Mouse (Mus musculus) left cerebral cortex, postnatal 10 days (tissue): ENCODE measurements around the gene Bdkrb2. TPM values are rescaled to one million over a fixed set of nuclear protein-coding genes. Genes with fewer than 3 reads are reported as not detected.
A peak's percentile ranks its signal among the peaks of the same experiment; 100 is the strongest.

Experiments used
- DNase-seq, 2 experiments: peaks; one replicate each; pipeline ENCODE4 v3.0.0; 2021 to 2022; ENCODE audit warnings: low spot score in 2 of 2, mixed read lengths in 1 of 2; ENCODE audit errors: extremely low spot score in 1 of 2
- intact Hi-C: fragments of 180-260 bp; cut with DNase I; formaldehyde crosslinking; loops from one replicate; pipeline ENCODE4 v1.15.1; 2025
- total RNA-seq, 2 experiments: library from RNA; stranded (reverse); gene quantifications; 2 replicates each; pipeline ENCODE4 v1.2.3; 2021

Bdkrb2 gene
- total RNA-seq, 2 experiments from 2014 or later, result 0.28 to 0.65 TPM

DNA sequence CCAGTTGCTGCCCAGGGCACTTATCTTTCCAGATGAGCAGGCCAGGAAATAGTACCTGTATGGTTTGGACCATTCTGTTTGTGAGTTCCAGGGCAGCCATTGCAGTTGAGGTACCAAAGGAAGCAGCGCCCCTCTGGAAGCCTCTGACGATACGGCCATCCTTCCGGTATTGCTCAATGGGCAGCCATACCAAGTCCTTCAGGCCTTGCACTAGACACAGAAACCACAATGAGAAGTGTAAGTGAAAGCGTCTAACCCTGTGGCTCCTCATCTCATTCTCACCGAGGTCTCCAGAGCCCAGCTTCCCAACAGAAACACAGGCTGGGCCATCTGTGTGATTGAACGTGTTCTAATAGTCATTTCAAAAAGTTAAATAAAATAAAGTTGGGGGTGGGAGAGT is 59.0 kb downstream of the Bdkrb2 start:
- intact Hi-C loops, result loop anchor here (5.0 kb wide), 1 partner anchor 40 kb away; no protein-coding TSS in a partner anchor
- peak in 1 of 2 experiments; percentile 7 for DNase-seq

DNA sequence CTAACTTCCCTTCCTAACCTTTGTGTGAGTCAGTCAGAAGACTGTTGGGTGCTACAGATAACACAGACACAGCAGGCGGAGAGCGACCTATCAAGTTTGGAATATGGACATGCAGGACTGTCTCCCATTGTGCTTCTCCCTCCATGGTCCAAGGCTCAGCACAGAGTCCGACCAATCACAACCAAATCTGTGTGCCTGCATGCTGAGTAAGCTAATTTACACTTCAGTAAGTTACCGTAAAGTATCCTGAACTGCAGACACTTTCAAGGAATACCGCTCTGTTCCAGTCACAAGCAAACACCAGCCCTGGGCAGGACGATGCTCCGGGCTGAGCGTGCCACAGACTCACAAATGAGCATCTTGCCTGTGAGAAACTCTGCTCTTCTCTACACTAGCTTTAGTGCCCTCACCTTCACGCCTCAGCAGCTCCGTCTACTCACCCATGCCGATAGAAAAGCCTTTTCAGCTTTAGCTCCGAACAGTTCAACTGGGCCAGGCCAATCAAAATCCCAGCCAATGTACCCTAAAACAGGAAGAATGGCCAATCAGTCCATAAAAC is 60.0 kb downstream of the Bdkrb2 start:
- DNase-seq, result peak in 1 of 2 experiments; percentile 6
- intact Hi-C loops, result loop anchor here (5.0 kb wide), 1 partner anchor 39 kb away; no protein-coding TSS in a partner anchor

DNA sequence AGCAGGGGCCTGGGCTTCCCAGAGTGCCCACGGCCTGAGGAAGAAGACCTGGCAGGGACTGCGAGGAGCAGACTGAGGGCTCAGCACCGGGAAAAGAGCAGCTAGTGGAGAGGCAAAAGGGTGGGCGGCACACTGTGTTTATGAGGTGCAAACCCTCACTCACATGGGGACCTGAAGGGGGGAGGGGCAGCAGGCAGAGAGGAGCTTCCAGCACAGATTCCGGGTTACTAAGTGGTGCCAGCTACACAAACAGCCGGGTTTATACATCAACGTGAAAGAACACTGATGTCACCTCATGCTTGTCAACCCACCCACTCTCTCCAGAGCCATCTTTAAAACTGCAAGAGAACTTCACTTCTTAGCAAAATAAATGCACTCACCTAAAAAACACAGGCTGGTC is 62.8 kb downstream of the Bdkrb2 start:
- intact Hi-C loops, result no loop called here
- peak in 1 of 2 experiments; percentile 53 for DNase-seq

DNA sequence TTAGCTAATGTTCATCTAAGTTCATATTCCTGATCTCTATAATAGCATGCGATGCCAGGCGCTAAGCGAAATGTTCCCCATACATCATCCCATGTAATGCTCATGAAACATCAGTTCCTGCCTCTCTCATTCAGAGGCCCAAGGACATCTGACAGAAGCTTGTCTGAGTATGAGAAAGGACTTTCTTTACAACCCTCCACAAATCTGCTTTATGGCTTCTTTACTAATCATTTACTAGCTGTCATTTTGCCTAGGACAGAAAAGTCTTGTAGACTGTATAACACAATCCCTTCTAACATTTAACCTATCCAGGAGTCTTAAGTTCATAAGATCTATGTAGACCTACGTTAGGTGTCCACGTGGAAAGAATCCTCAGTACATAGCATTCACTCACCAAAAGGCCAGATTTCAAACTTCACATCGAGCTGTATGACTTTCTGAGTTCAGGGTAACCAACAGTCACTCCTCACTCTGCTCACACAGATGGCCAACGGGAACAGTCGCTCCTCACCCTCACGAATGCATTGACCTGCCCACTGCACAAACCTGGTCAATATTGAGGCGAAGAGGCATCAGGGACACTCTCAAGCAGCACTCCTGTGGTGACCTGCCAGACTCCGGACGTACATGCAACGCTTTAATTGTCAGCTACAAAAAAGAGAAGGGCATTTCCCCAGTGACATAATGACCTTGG is 71.5 kb downstream of the Bdkrb2 start:
- no peak for DNase-seq
- intact Hi-C loops, result no loop called here

DNA sequence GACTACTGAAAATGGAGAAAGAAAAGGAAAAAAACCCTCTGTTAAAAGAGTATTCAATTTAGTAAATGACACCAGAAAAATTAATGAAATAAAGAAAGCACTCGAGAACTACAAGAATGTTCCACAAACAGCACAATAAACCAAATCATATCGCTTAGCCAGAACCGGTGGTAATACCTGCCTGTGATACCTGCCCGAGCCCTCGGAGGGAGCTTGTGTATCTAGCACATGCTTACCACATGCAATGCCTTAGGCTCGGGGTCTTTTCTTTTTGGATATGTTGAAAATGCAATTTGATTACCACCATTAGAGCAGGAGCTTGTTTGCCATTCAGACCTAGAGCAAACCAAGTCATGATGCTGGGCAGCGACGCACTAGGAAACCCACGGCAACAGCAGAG is 73.5 kb downstream of the Bdkrb2 start:
- DNase-seq, result no peak
- intact Hi-C loops, result no loop called here

DNA sequence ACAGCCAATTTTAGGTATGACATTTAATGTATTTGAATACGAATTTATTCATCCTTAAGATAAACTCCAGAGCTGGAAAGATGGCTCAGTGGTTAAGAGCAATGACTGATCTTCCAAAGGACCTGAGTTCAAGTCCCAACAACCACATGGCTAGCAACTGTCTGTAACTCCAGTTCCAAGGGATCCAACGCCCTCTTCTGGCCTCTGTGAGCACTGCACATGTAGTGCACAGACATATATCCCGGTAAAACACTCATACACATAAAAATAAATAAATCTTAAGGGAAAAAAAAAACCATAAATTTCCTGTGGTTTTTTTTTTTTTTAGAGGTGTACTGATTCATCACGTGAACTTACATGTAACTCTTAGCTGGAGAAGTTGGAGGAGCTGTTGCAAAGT is 74.5 kb downstream of the Bdkrb2 start:
- no peak for DNase-seq
- intact Hi-C loops, result no loop called here

DNA sequence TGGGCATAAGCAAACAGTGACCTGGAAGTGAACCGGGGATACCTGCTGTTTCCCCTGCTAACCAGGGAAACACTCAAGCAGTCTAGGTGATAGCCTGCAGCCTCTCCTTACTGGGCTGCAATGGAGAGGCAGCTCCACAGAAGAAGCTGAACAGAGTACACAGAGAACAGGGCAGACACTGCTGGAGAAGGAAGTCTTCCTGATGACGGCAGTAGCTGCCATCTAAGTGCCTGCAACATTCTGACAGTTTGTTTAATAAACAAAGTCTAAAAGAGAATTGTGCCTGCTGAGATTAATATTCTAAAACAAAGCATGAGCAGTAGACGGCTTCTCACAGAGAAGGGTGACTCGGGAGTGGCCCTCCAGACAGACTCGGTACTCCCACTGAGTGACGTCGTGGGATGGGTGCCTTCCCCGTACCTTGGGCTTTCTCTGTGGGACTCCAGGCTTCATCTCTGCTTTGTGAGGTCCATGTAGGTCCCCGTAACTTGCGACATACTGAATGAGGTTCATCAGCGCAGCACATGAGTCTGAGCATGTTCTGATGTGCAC is 79.8 kb downstream of the Bdkrb2 start:
- intact Hi-C loops, result no loop called here
- no peak for DNase-seq

Other genes with a start within 250 kb of the Bdkrb2 start
- gene Tunar, start 229.4 kb upstream of the Bdkrb2 start, total RNA-seq, result 10 to 100 TPM; 18.5 to 20.5 TPM
- 100 to 1,000 TPM; 156 to 157 TPM for gene D430019H16Rik, start 109.4 kb upstream of the Bdkrb2 start, total RNA-seq
- not detected for gene Bdkrb1, start 39.9 kb downstream of the Bdkrb2 start, total RNA-seq
- 10 to 100 TPM; 13.6 TPM for gene Gskip, start 121.6 kb downstream of the Bdkrb2 start, total RNA-seq
- gene Atg2b, start 122.0 kb downstream of the Bdkrb2 start, total RNA-seq, result 10 to 100 TPM; 43.9 to 45.3 TPM
- gene Ak7, start 142.8 kb downstream of the Bdkrb2 start, total RNA-seq, result under 1 TPM; 0.36 to 0.41 TPM
- gene Papola, start 221.5 kb downstream of the Bdkrb2 start, total RNA-seq, result 100 to 1,000 TPM; 130 TPM